Mouse (Mus musculus): ENCODE data around the gene Arhgef28. TPM values are rescaled to one million over a fixed set of nuclear protein-coding genes. Genes with fewer than 3 reads are reported as not detected.

The Arhgef28 gene
- polyA plus RNA-seq, 2 experiments: 0.11 to 0.52 TPM

- Histone ChIP-seq H3K36me3 (replicated peaks; ENCODE audit: control insufficient read depth, insufficient read depth, low read depth) (no peaks in the 10 kb centered on the region), H3K27me3 (ENCODE audit: control insufficient read depth, insufficient read depth, low read length) (no peaks in the 10 kb centered on the region), H3K4me3 (ENCODE audit: insufficient read depth in 1 of 2, low read depth in 2 of 2, low read length in 2 of 2) (no peak overlapping the region), H3K27ac (no peak overlapping the region), H3K4me1 (replicated peaks; ENCODE audit: control insufficient read depth in 2 of 2, insufficient read depth in 2 of 2, low read length in 1 of 2) (no peaks in the 10 kb centered on the region), H3K4me2 (ENCODE audit: low read depth) (no peak overlapping the region), H3K9me3 (ENCODE audit: control insufficient read depth, low read length) (no peaks in the 10 kb centered on the region), H3K9ac (replicated peaks) (no peak overlapping the region)
- no peak for ATAC-seq (ENCODE audit: insufficient read depth)
- DNase-seq (ENCODE audit: low read depth in 3 of 3, low spot score in 3 of 3): no peak
- TF ChIP-seq EP300 (IDR thresholded peaks at IDR 0.05; ENCODE audit: low read depth) (no peak), CTCF (IDR thresholded peaks at IDR 0.05; ENCODE audit: low read depth) (no peak)
- WGBS (ENCODE audit: insufficient replicate concordance): 46% methylated on average over 10 of the region's 10 CpGs
Measured at GRCm38 (mm10) chr13:97893031-97893825, 313.0 kb downstream of the Arhgef28 start.

DNA sequence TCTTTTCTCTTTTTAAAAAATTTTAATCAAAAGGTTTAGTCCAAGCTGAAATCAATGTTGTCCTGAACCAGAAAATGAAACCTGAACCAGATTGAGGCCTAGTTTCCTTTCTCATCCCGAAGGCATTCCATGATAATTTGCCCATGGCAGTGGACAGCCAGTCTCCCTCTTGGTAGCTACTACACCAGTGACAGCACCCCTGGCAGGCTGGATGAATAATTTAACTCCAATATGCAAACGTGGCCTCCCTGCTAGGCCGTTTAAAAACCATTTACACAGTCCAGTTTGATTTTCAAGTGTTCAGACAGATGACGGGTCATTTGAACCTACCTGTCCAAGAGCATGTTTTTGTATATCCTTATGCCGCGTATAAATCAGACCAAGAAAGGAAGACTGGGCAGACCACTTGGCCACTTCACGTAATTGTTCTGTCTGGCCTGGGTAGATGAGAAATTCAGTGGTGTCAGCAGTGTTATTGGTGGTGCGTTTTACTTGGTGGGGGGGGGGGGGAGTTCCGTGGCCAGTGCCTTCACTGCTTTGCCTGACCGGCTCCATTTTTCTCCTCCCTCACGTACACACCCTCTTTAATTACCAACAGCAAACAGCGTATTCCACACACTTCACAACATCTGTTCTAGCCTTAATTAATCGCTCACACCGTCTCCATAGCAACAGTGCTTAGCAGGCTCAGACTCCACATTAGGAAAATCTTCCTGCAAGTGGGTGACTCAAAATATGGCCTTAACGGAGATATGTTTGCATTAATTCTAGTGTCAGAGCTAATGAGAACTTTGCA is 314.0 kb downstream of the Arhgef28 start:
- H3K9ac ChIP-seq (replicated peaks): no peak overlapping the region
- no peak overlapping the region for H3K4me3 ChIP-seq (ENCODE audit: insufficient read depth in 1 of 2, low read depth in 2 of 2, low read length in 2 of 2)
- ATAC-seq (ENCODE audit: insufficient read depth) (no peak), DNase-seq (ENCODE audit: low read depth in 3 of 3, low spot score in 3 of 3) (no peak)
- no peak overlapping the region for H3K27ac ChIP-seq
- H3K4me2 ChIP-seq (ENCODE audit: low read depth): no peak overlapping the region
- TF ChIP-seq EP300 (IDR thresholded peaks at IDR 0.05; ENCODE audit: low read depth) (no peak), CTCF (IDR thresholded peaks at IDR 0.05; ENCODE audit: low read depth) (no peak)
- no peaks in the 10 kb centered on the region for H3K36me3 ChIP-seq (replicated peaks; ENCODE audit: control insufficient read depth, insufficient read depth, low read depth)
- WGBS (ENCODE audit: insufficient replicate concordance): 73% methylated on average over 15 of the region's 15 CpGs
- H3K4me1 ChIP-seq (replicated peaks; ENCODE audit: control insufficient read depth in 2 of 2, insufficient read depth in 2 of 2, low read length in 1 of 2): no peaks in the 10 kb centered on the region
- no peaks in the 10 kb centered on the region for H3K9me3 ChIP-seq (ENCODE audit: control insufficient read depth, low read length)
- H3K27me3 ChIP-seq (ENCODE audit: control insufficient read depth, insufficient read depth, low read length): no peaks in the 10 kb centered on the region

- Histone ChIP-seq H3K4me2 (ENCODE audit: low read depth) (no peak overlapping the region), H3K9ac (replicated peaks) (no peak overlapping the region), H3K4me1 (replicated peaks; ENCODE audit: control insufficient read depth in 2 of 2, insufficient read depth in 2 of 2, low read length in 1 of 2) (no peaks in the 10 kb centered on the region), H3K27ac (no peak overlapping the region), H3K27me3 (ENCODE audit: control insufficient read depth, insufficient read depth, low read length) (no peaks in the 10 kb centered on the region), H3K9me3 (ENCODE audit: control insufficient read depth, low read length) (no peaks in the 10 kb centered on the region), H3K4me3 (ENCODE audit: insufficient read depth in 1 of 2, low read depth in 2 of 2, low read length in 2 of 2) (no peak overlapping the region), H3K36me3 (replicated peaks; ENCODE audit: control insufficient read depth, insufficient read depth, low read depth) (no peaks in the 10 kb centered on the region)
- DNase-seq (ENCODE audit: low read depth in 3 of 3, low spot score in 3 of 3) (no peak), ATAC-seq (ENCODE audit: insufficient read depth) (no peak)
- WGBS (ENCODE audit: insufficient replicate concordance): 66% methylated on average over 6 of the region's 6 CpGs
- no peak for TF ChIP-seq EP300 (IDR thresholded peaks at IDR 0.05; ENCODE audit: low read depth)
- no peak for TF ChIP-seq CTCF (IDR thresholded peaks at IDR 0.05; ENCODE audit: low read depth)
Measured at GRCm38 (mm10) chr13:97888046-97888445, 318.2 kb downstream of the Arhgef28 start.

- ATAC-seq (ENCODE audit: insufficient read depth) (no peak), DNase-seq (ENCODE audit: low read depth in 3 of 3, low spot score in 3 of 3) (no peak)
- WGBS (ENCODE audit: insufficient replicate concordance): 55% methylated on average over 7 of the region's 7 CpGs
- TF ChIP-seq CTCF (IDR thresholded peaks at IDR 0.05; ENCODE audit: low read depth) (no peak), EP300 (IDR thresholded peaks at IDR 0.05; ENCODE audit: low read depth) (no peak)
- Histone ChIP-seq H3K9ac (replicated peaks) (no peak overlapping the region), H3K4me3 (ENCODE audit: insufficient read depth in 1 of 2, low read depth in 2 of 2, low read length in 2 of 2) (no peak overlapping the region), H3K36me3 (replicated peaks; ENCODE audit: control insufficient read depth, insufficient read depth, low read depth) (no peaks in the 10 kb centered on the region), H3K27ac (no peak overlapping the region), H3K4me1 (replicated peaks; ENCODE audit: control insufficient read depth in 2 of 2, insufficient read depth in 2 of 2, low read length in 1 of 2) (no peaks in the 10 kb centered on the region), H3K9me3 (ENCODE audit: control insufficient read depth, low read length) (no peaks in the 10 kb centered on the region), H3K27me3 (ENCODE audit: control insufficient read depth, insufficient read depth, low read length) (no peaks in the 10 kb centered on the region), H3K4me2 (ENCODE audit: low read depth) (no peak overlapping the region)
Measured at GRCm38 (mm10) chr13:97887558-97887957, 318.7 kb downstream of the Arhgef28 start.

DNA sequence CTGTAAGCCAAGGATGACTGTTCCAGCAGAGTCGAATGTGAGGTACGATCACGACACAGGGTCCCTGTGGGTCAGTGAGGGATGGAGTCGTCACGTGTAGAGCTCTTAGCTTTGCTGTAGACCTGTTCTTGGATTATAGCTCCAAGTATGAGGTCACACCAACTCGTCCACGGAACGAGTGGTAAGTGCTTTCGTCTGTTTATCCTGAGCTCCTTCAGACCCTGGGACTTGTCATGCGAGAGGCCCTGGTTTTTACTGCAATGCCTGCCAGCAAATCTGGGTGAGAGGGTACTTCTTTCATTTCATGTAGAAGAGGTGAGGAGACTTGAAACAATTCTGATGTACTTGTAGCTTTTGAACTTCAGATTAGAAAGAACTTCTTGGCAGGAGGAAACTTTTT is 322.6 kb downstream of the Arhgef28 start:
- Histone ChIP-seq H3K4me3 (ENCODE audit: insufficient read depth in 1 of 2, low read depth in 2 of 2, low read length in 2 of 2) (no peak overlapping the region), H3K9me3 (ENCODE audit: control insufficient read depth, low read length) (no peaks in the 10 kb centered on the region), H3K9ac (replicated peaks) (no peak overlapping the region), H3K4me1 (replicated peaks; ENCODE audit: control insufficient read depth in 2 of 2, insufficient read depth in 2 of 2, low read length in 1 of 2) (no peaks in the 10 kb centered on the region), H3K27ac (no peak overlapping the region), H3K4me2 (ENCODE audit: low read depth) (no peak overlapping the region), H3K36me3 (replicated peaks; ENCODE audit: control insufficient read depth, insufficient read depth, low read depth) (no peaks in the 10 kb centered on the region), H3K27me3 (ENCODE audit: control insufficient read depth, insufficient read depth, low read length) (no peaks in the 10 kb centered on the region)
- 63% methylated on average over 10 of the region's 10 CpGs for WGBS (ENCODE audit: insufficient replicate concordance)
- ATAC-seq (ENCODE audit: insufficient read depth): no peak
- TF ChIP-seq CTCF (IDR thresholded peaks at IDR 0.05; ENCODE audit: low read depth): no peak
- no peak for TF ChIP-seq EP300 (IDR thresholded peaks at IDR 0.05; ENCODE audit: low read depth)
- DNase-seq (ENCODE audit: low read depth in 3 of 3, low spot score in 3 of 3): no peak

Data from liver, embryonic 14.5 days (tissue).